Mouse (Mus musculus): ENCODE results near the gene Selenom. TPM values are rescaled to one million over a fixed set of nuclear protein-coding genes. Genes with fewer than 3 reads are reported as not detected.

Gene Selenom
- polyA plus RNA-seq, 1 experiment from 2014 or later = 283 TPM

DNA sequence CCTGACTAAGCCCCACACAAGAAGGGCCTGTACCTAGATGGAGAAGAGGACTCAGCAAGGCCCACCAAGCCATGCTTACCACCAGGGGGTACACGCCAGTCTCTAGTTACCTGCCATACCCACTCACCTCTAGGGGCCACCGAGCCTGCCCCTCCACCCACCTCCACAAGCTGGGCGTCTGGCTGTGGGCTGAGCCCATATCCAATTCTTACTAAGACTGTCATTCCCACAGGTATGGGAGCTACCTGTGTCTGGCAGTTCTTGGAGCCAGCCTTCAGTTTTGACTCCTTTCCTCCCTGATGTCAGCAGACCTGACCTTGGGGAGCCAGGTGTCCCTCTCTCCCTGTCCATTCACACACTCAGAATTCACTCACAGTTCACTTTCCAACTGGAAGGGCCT lies 23.2 kb downstream of the Selenom start:
- peak; percentile 29 for TF ChIP-seq CTCF (IDR thresholded peaks at IDR 0.05; ENCODE audit: low read depth)
- Histone ChIP-seq H3K27ac (ENCODE audit: low read depth, low read length) (no peak overlapping the region), H3K27me3 (replicated peaks; ENCODE audit: control insufficient read depth, insufficient read depth, low read length) (no peaks in the 10 kb centered on the region), H3K4me2 (replicated peaks; ENCODE audit: low read depth) (peak overlapping the region; percentile 95), H3K4me3 (ENCODE audit: low read depth, low read length) (peak overlapping the region; percentile 64), H3K9me3 (ENCODE audit: control insufficient read depth) (no peaks in the 10 kb centered on the region), H3K9ac (ENCODE audit: low read depth, low read length) (0 out of 2 replicates have a peak overlapping the region, but pooled peaks have one; percentile 60), H3K4me1 (replicated peaks; ENCODE audit: control insufficient read depth, insufficient read depth, low read length) (peaks cover 11% of the 10 kb centered on the region), H3K36me3 (ENCODE audit: control insufficient read depth, insufficient read depth) (peaks cover 12% of the 10 kb centered on the region)
- WGBS = 76% methylated on average over 3 of the region's 3 CpGs
- ATAC-seq = no peak

DNA sequence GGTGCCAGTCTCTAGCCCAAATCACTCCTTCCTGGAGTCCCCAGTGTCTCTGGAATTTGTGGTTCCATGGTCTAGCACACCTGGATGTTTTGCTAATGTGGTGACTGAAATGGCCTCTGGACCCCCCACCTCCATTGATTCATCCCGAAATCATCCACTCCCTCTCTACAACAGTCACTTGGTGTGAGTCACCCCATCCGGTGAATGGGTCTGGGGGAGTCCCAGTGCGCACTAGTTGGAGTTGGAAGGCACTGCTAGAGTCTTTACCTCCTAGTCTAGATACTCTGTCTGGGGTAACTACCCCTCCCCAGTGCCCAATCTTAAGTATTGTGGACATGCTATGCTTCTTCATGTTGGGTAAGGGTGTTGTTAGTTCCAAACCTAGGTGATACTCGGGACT lies 23.9 kb downstream of the Selenom start:
- H3K36me3 ChIP-seq (ENCODE audit: control insufficient read depth, insufficient read depth) = peaks cover 6% of the 10 kb centered on the region
- 56% methylated on average over 4 of the region's 4 CpGs for WGBS
- peaks cover 11% of the 10 kb centered on the region for H3K4me1 ChIP-seq (replicated peaks; ENCODE audit: control insufficient read depth, insufficient read depth, low read length)
- peak overlapping the region; percentile 60 for H3K9ac ChIP-seq (ENCODE audit: low read depth, low read length)
- H3K4me3 ChIP-seq (ENCODE audit: low read depth, low read length) = peak overlapping the region; percentile 64
- ATAC-seq = no peak
- no peaks in the 10 kb centered on the region for H3K9me3 ChIP-seq (ENCODE audit: control insufficient read depth)
- no peaks in the 10 kb centered on the region for H3K27me3 ChIP-seq (replicated peaks; ENCODE audit: control insufficient read depth, insufficient read depth, low read length)
- 0 out of 2 replicates have a peak overlapping the region, but pooled peaks have one; percentile 35 for H3K27ac ChIP-seq (ENCODE audit: low read depth, low read length)
- peak overlapping the region; percentile 95 for H3K4me2 ChIP-seq (replicated peaks; ENCODE audit: low read depth)
- TF ChIP-seq CTCF (IDR thresholded peaks at IDR 0.05; ENCODE audit: low read depth) = no peak

DNA sequence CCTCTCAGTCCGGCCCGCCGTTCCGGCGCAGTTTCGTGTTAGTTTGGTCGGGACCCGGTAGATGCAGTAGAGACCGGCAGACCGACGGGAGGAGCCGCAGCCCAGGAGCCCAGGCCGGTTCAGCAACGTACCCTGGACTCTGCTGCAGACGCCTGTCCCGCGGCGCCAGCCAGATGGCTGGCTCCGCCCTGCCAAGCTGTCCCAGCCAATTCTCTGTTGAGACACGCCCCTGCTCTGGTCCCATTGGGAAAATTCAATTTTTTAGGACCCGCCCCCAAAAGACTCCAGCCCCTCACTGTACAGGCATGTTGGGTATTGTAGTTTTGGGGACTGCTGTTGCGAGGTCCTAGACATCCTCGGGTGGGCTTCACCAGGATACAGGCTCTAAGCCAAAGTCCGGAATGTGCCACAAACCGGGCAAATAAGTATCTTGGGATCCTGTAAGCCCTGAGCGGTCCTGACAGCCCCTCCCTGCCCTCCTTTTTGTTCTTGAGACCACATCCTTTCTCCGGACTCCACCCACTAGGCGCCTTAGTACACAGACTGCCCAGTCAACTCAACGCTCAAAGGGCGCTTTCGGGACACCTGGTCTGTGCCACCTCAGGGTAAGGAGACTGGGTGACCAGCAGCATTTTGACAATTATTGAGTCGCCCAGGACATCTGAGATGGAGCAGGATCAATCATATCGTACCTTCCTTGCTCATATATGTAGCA lies 24.8 kb downstream of the Selenom start:
- no peaks in the 10 kb centered on the region for H3K9me3 ChIP-seq (ENCODE audit: control insufficient read depth)
- ATAC-seq = peak; percentile 87
- no peaks in the 10 kb centered on the region for H3K27me3 ChIP-seq (replicated peaks; ENCODE audit: control insufficient read depth, insufficient read depth, low read length)
- no peaks in the 10 kb centered on the region; the same call in 1 of the 2 replicates for H3K36me3 ChIP-seq (ENCODE audit: control insufficient read depth, insufficient read depth)
- WGBS = 3% methylated on average over 33 of the region's 33 CpGs
- peak overlapping the region; percentile 35; the same call in 1 of the 2 replicates for H3K27ac ChIP-seq (ENCODE audit: low read depth, low read length)
- TF ChIP-seq CTCF (IDR thresholded peaks at IDR 0.05; ENCODE audit: low read depth) = peak; percentile 29; the same call in 1 of the 2 replicates
- peaks cover 11% of the 10 kb centered on the region for H3K4me1 ChIP-seq (replicated peaks; ENCODE audit: control insufficient read depth, insufficient read depth, low read length)
- peak overlapping the region; percentile 95 for H3K4me2 ChIP-seq (replicated peaks; ENCODE audit: low read depth)
- peak overlapping the region; percentile 64 for H3K4me3 ChIP-seq (ENCODE audit: low read depth, low read length)
- peak overlapping the region; percentile 60 for H3K9ac ChIP-seq (ENCODE audit: low read depth, low read length)

DNA sequence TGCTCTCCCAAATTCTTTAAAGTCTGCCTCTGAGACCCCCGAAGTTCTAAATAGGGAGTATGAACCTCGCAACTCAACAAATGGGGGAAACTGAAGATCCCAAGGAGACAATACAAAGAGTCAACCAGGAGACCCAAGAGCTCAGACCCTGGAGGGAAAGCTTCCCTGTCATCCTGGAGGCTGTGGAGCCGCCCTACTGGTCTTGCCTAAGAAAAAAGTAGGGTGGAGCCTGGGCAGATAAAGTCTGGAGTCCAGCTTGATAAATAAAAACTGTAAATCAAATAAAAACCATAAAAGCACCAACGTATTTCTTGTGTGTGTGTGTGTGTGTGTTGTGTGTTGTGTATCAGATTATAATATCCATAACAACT lies 25.3 kb downstream of the Selenom start:
- 57% methylated on average over 4 of the region's 4 CpGs for whole genome bisulfite sequencing
- TF ChIP-seq CTCF (IDR thresholded peaks at IDR 0.05; ENCODE audit: low read depth) = peak; percentile 51
- H3K4me2 ChIP-seq (replicated peaks; ENCODE audit: low read depth) = peak overlapping the region; percentile 95
- H3K4me1 ChIP-seq (replicated peaks; ENCODE audit: control insufficient read depth, insufficient read depth, low read length) = peaks cover 11% of the 10 kb centered on the region
- no peak overlapping the region for H3K9ac ChIP-seq (ENCODE audit: low read depth, low read length)
- H3K27me3 ChIP-seq (replicated peaks; ENCODE audit: control insufficient read depth, insufficient read depth, low read length) = no peaks in the 10 kb centered on the region
- no peak for ATAC-seq
- no peak overlapping the region for H3K27ac ChIP-seq (ENCODE audit: low read depth, low read length)
- H3K9me3 ChIP-seq (ENCODE audit: control insufficient read depth) = no peaks in the 10 kb centered on the region
- peak overlapping the region; percentile 64 for H3K4me3 ChIP-seq (ENCODE audit: low read depth, low read length)
- no peaks in the 10 kb centered on the region; the same call in 1 of the 2 replicates for H3K36me3 ChIP-seq (ENCODE audit: control insufficient read depth, insufficient read depth)

DNA sequence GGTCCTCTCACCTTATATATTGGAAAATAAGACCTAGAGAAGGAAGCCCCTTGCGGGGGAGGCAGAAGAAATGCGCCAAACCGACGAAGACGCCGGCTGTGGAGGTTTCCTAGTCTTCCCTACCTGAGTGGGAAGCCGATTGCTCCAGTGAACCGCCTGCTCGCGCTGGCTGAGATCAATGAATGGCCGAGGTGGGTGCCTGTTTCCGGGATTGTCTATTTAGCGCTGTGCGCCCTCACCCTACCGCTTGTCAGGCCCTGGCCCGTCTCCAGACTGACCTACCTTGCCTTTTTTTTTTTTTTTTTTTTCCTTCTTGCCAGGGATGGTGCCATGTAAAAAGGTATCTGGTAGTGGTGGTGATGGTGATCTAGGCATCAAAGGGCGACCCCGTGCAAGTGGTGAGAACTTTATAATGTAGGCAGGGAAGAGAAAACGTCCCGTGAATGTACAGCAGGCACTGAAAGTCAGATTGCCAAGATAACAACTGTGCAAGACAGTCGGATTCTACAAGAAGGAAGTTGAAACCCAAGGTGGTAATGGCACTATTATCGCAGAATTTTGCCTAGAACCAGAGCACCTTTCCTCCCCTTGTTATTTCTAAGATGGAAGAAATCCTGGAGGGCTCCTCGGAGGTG lies 26.1 kb downstream of the Selenom start, which contains the start of gene Smtn:
Gene Smtn (minus strand): TSS at position 162 of the 635 bp plus-strand sequence.
- H3K4me1 ChIP-seq (replicated peaks; ENCODE audit: control insufficient read depth, insufficient read depth, low read length) = peaks cover 11% of the 10 kb centered on the region
- no peak within 1 kb of the TSS for H3K27ac ChIP-seq (ENCODE audit: low read depth, low read length)
- H3K36me3 ChIP-seq (ENCODE audit: control insufficient read depth, insufficient read depth) = no peaks in the 10 kb centered on the region; the same call in 1 of the 2 replicates
- 93% methylated on average over 23 of the region's 23 CpGs for WGBS
- TF ChIP-seq CTCF (IDR thresholded peaks at IDR 0.05; ENCODE audit: low read depth) = no peak
- peak within 1 kb of the TSS; percentile 64 for H3K4me3 ChIP-seq (ENCODE audit: low read depth, low read length)
- no peak within 1 kb of the TSS for H3K9ac ChIP-seq (ENCODE audit: low read depth, low read length)
- peak within 1 kb of the TSS; percentile 95 for H3K4me2 ChIP-seq (replicated peaks; ENCODE audit: low read depth)
- no peaks in the 10 kb centered on the region for H3K9me3 ChIP-seq (ENCODE audit: control insufficient read depth)
- ATAC-seq = no peak
- no peaks in the 10 kb centered on the region for H3K27me3 ChIP-seq (replicated peaks; ENCODE audit: control insufficient read depth, insufficient read depth, low read length)

DNA sequence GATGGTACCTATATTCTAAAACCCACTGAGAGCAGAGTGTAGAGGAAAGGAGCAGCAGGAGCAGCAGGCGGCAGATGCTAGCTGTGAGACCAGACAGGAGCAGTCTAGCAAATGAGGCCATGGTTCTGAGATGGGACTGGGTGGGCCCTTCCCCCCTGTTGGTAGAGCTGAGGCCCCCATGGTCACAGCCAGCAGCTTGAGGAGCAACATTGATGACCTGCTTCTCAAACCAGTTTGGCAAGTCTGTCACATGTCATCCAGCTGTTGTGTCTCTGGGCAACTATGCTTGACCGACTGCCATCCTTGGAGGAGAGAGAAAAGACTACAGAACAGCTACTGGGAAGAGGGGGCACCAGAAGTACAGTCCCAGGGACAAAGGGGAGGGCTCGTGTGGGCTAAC lies 27.4 kb downstream of the Selenom start:
- no peak overlapping the region for H3K4me3 ChIP-seq (ENCODE audit: low read depth, low read length)
- H3K9me3 ChIP-seq (ENCODE audit: control insufficient read depth) = no peaks in the 10 kb centered on the region
- H3K36me3 ChIP-seq (ENCODE audit: control insufficient read depth, insufficient read depth) = no peaks in the 10 kb centered on the region; the same call in 1 of the 2 replicates
- no peak overlapping the region for H3K27ac ChIP-seq (ENCODE audit: low read depth, low read length)
- no peak overlapping the region for H3K9ac ChIP-seq (ENCODE audit: low read depth, low read length)
- no peak overlapping the region for H3K4me2 ChIP-seq (replicated peaks; ENCODE audit: low read depth)
- peaks cover 8% of the 10 kb centered on the region; the same call in 1 of the 2 replicates for H3K4me1 ChIP-seq (replicated peaks; ENCODE audit: control insufficient read depth, insufficient read depth, low read length)
- no peak for ATAC-seq
- TF ChIP-seq CTCF (IDR thresholded peaks at IDR 0.05; ENCODE audit: low read depth) = no peak
- H3K27me3 ChIP-seq (replicated peaks; ENCODE audit: control insufficient read depth, insufficient read depth, low read length) = no peaks in the 10 kb centered on the region
- 63% methylated on average over 3 of the region's 3 CpGs for WGBS

Measured in intestine, postnatal 0 days (tissue).